Mouse (Mus musculus): ENCODE results near the gene Gm21885.

GRCm38 (mm10) chr11:94312733-94313132 is 31.1 kb downstream of the Gm21885 start:
- TF ChIP-seq CTCF (IDR thresholded peaks at IDR 0.05; ENCODE audit: low read depth) (no peak), EP300 (IDR thresholded peaks at IDR 0.05; ENCODE audit: low read depth) (no peak)
